Mouse (Mus musculus) activated CD4-positive, CD25-positive, alpha-beta regulatory T cell, adult 9 weeks (primary cell): Measurements from ENCODE around the gene Cyp2c37. TPM values are rescaled to one million over a fixed set of nuclear protein-coding genes. Genes with fewer than 3 reads are reported as not detected.

Experiments used
- polyA plus RNA-seq: library from polyadenylated mRNA; unstranded; fragments of 100-300 nt; shearing (Covaris generic); gene quantifications from one replicate; pipeline ENCODE4 v1.2.1, GENCODE M21; 2017

The Cyp2c37 gene
- not detected for polyA plus RNA-seq

GRCm38 (mm10) chr19:39992140-39992539 lies at the start of gene Cyp2c37:
Gene Cyp2c37 (plus strand): TSS chr19:39992424.

Other genes with a start within 250 kb of the Cyp2c37 start
- gene Cyp2c40, start 179.6 kb upstream of the Cyp2c37 start, polyA plus RNA-seq: not detected
- gene Cyp2c69, start 105.6 kb upstream of the Cyp2c37 start, polyA plus RNA-seq: not detected
- gene Cyp2c54, start 81.4 kb downstream of the Cyp2c37 start, polyA plus RNA-seq: not detected
- gene Cyp2c50, start 97.3 kb downstream of the Cyp2c37 start, polyA plus RNA-seq: not detected
- gene Cyp2c70, start 194.9 kb downstream of the Cyp2c37 start, polyA plus RNA-seq: not detected